Mouse (Mus musculus) B cell, adult 67 days (primary cell): ENCODE data around the gene Nt5c. TPM values are rescaled to one million over a fixed set of nuclear protein-coding genes. Genes with fewer than 3 reads are reported as not detected.

Source experiments
- total RNA-seq, 2 experiments: library from RNA; stranded (reverse); gene quantifications; 4 replicates each; pipeline ENCODE4 v1.2.4; 2023

Gene Nt5c
- 10 to 100 TPM; 80.8 to 91.6 TPM for total RNA-seq

GRCm38 (mm10) chr11:115491356-115492083 lies at the start of gene Nt5c:
Gene Nt5c, minus strand, starts transcription at chr11:115491862.

GRCm38 (mm10) chr11:115536038-115536681 lies 44.5 kb upstream of the Nt5c start, which contains the start of gene Sumo2:
Gene Sumo2, minus strand, starts transcription at chr11:115536276.

GRCm38 (mm10) chr11:115514238-115514663 lies 22.6 kb upstream of the Nt5c start, which contains the start of gene Jpt1:
Gene Jpt1, minus strand, starts transcription at chr11:115514387.

GRCm38 (mm10) chr11:115475025-115475757 lies 16.5 kb downstream of the Nt5c start, which contains the start of gene Armc7:
Gene Armc7, plus strand, starts transcription at chr11:115475667.

GRCm38 (mm10) chr11:115462243-115462891 lies 29.3 kb downstream of the Nt5c start, which contains the start of gene Slc16a5:
Gene Slc16a5, plus strand, starts transcription at chr11:115462474.

Other genes with a start within 250 kb of the Nt5c start
- not detected for gene Grin2c, start 224.6 kb downstream of the Nt5c start, total RNA-seq
- 10 to 100 TPM; 21.8 to 23.8 TPM for gene Fdxr, start 214.8 kb downstream of the Nt5c start, total RNA-seq
- under 1 TPM in 1 of 2 experiments, not detected in 1; 0.33 TPM for gene Fads6, start 194.2 kb downstream of the Nt5c start, total RNA-seq
- not detected for gene Otop2, start 184.7 kb downstream of the Nt5c start, total RNA-seq
- gene Ush1g, start 169.8 kb downstream of the Nt5c start, total RNA-seq = not detected
- gene Otop3, start 157.1 kb downstream of the Nt5c start, total RNA-seq = not detected
- under 1 TPM; 0.49 to 0.71 TPM for gene Hid1, start 124.1 kb downstream of the Nt5c start, total RNA-seq
- gene Cdr2l, start 109.9 kb downstream of the Nt5c start, total RNA-seq = not detected
- 10 to 100 TPM; 45.7 to 47.3 TPM for gene Mrpl58, start 88.1 kb downstream of the Nt5c start, total RNA-seq
- 100 to 1,000 TPM; 178 to 191 TPM for gene Atp5h, start 71.9 kb downstream of the Nt5c start, total RNA-seq
- 10 to 100 TPM; 45.6 to 46.5 TPM for gene Kctd2, start 71.7 kb downstream of the Nt5c start, total RNA-seq
- not detected for gene Trim80, start 51.3 kb downstream of the Nt5c start, total RNA-seq
- gene Slc16a5, start 29.4 kb downstream of the Nt5c start, total RNA-seq = not detected
- 10 to 100 TPM; 12.8 to 17.2 TPM for gene Armc7, start 16.2 kb downstream of the Nt5c start, total RNA-seq
- gene Jpt1, start 22.5 kb upstream of the Nt5c start, total RNA-seq = 100 to 1,000 TPM; 204 to 206 TPM
- 100 to 1,000 TPM; 259 to 284 TPM for gene Sumo2, start 44.4 kb upstream of the Nt5c start, total RNA-seq
- gene Nup85, start 72.6 kb upstream of the Nt5c start, total RNA-seq = 10 to 100 TPM; 72.6 to 89.3 TPM
- gene Mrps7, start 112.1 kb upstream of the Nt5c start, total RNA-seq = 10 to 100 TPM; 37.1 to 38.6 TPM
- 100 to 1,000 TPM; 103 to 115 TPM for gene Gga3, start 112.2 kb upstream of the Nt5c start, total RNA-seq
- gene Mif4gd, start 121.1 kb upstream of the Nt5c start, total RNA-seq = 100 to 1,000 TPM; 267 to 291 TPM
- gene Slc25a19, start 136.4 kb upstream of the Nt5c start, total RNA-seq = 100 to 1,000 TPM; 105 to 108 TPM
- 100 to 1,000 TPM; 340 to 343 TPM for gene Grb2, start 216.7 kb upstream of the Nt5c start, total RNA-seq